Mouse (Mus musculus) intestine, embryonic 14.5 days (tissue): ENCODE results near the gene Upf1. TPM values are rescaled to one million over a fixed set of nuclear protein-coding genes. Genes with fewer than 3 reads are reported as not detected.

ENCODE experiments used
- ATAC-seq: fragments of 200-750 bp; cut with Nextera tagmentation; replicated peaks from 2 replicates; pipeline ENCODE4 v1.8.0; 2017; ENCODE audit warnings: low read depth, moderate number of reproducible peaks, moderate TSS enrichment, moderate library complexity; ENCODE audit not compliant: low FRiP score, low TSS enrichment
- DNase-seq: peaks from one replicate; pipeline ENCODE4 v3.0.0-alpha.2; 2018; ENCODE audit warnings: low spot score
- H3K27ac ChIP-seq: fragments of 300-500 bp; sonication (generic); 2 replicates; pipeline ENCODE4 v1.5.1; 2014; ENCODE audit warnings: low read depth, mild to moderate bottlenecking, control low read depth
- H3K27me3 ChIP-seq: fragments of 300-500 bp; sonication (generic); replicated peaks from 2 replicates; pipeline ENCODE4 v1.6.1; 2014; ENCODE audit warnings: low read length, control low read depth; ENCODE audit not compliant: control insufficient read depth, insufficient read depth
- H3K36me3 ChIP-seq: fragments of 300-500 bp; sonication (generic); 2 replicates; pipeline ENCODE4 v1.6.1; 2014; ENCODE audit warnings: low read length, control low read depth; ENCODE audit not compliant: control insufficient read depth, insufficient read depth
- H3K4me1 ChIP-seq: fragments of 300-500 bp; sonication (generic); replicated peaks from 2 replicates; pipeline ENCODE4 v1.6.1; 2014; ENCODE audit warnings: low read length, control low read depth, mixed read lengths; ENCODE audit not compliant: control insufficient read depth, insufficient read depth
- H3K4me2 ChIP-seq: fragments of 300-500 bp; sonication (generic); 2 replicates; pipeline ENCODE4 v1.6.1; 2014; ENCODE audit warnings: low read length
- H3K4me3 ChIP-seq: fragments of 300-500 bp; sonication (generic); 2 replicates; pipeline ENCODE4 v1.5.1; 2014; ENCODE audit warnings: low read depth, low read length, control low read depth, mixed read lengths
- H3K9ac ChIP-seq: fragments of 300-500 bp; sonication (generic); 2 replicates; pipeline ENCODE4 v1.6.1; 2014; ENCODE audit warnings: mild to moderate bottlenecking, low read length
- H3K9me3 ChIP-seq: fragments of 300-500 bp; sonication (generic); 2 replicates; pipeline ENCODE4 v1.6.1; 2016; ENCODE audit warnings: low read length, control low read depth; ENCODE audit not compliant: control insufficient read depth
- WGBS: fragments of 180-500 bp; shearing (Covaris S2); extraction: QIAGEN DNeasy Blood & Tissue Kit; methylation state at CpG from one replicate; pipeline ENCODE4 v1.1.7; 2014; 5-methylcytosine and 5-hydroxymethylcytosine counted together
- polyA plus RNA-seq: library from polyadenylated mRNA; unstranded; fragments of >200 nt; fragmentation: Nextera tagmentation; extraction: Ambion mirVana; gene quantifications from 2 replicates; pipeline ENCODE4 v1.2.1, GENCODE M21; 2014

Gene Upf1
- polyA plus RNA-seq, 1 experiment from 2014 or later, result 19.4 TPM

DNA sequence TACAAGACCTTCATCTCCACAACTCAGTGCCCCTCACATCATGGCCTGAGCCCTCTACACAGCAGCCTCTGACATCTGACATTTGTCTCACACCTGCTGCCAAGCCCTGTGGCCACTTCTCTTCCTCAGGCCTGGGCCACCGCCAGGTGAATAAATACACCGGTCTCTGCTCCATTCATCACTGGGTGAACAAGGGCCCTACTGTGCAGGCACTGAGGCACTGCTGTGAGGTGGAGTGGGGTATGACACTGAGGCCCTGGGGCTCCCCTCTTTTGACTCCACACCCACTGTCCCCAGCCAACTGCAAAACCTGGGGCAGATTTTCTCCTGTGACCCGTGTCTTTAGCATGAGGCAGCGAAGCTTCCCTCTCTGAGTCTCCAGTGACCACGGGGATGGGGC is 13.5 kb upstream of the Upf1 start:
- no peaks in the 10 kb centered on the region for H3K9me3 ChIP-seq
- DNase-seq (no peak), ATAC-seq (no peak)
- H3K4me3 ChIP-seq, result no peak overlapping the region
- no peak overlapping the region for H3K27ac ChIP-seq
- H3K4me2 ChIP-seq, result no peak overlapping the region
- H3K9ac ChIP-seq, result no peak overlapping the region
- no peaks in the 10 kb centered on the region for H3K4me1 ChIP-seq
- H3K27me3 ChIP-seq, result no peaks in the 10 kb centered on the region; the same call in 1 of the 2 replicates
- WGBS, result 56% methylated on average over 5 of the region's 5 CpGs
- no peaks in the 10 kb centered on the region for H3K36me3 ChIP-seq

DNA sequence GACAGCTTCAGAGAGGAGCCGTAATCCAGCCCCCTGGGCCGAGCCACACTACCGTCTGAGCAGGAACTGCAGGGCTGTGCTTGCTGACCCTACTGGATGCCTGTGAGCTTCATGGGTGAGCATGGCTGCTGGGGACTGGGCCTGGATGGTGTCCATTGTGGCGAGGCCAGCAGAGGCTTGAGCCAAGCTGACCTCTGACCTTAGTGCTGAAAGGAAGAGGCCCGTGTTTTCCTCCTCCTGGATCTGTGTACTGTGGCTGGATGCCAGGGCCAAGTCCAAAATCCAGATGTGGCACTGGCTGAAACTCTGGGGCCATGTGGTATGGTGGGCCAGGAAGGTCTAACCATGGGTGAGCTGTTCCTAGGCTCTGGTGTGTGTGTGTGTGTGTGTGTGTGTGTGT is 11.0 kb upstream of the Upf1 start:
- no peak for ATAC-seq

DNA sequence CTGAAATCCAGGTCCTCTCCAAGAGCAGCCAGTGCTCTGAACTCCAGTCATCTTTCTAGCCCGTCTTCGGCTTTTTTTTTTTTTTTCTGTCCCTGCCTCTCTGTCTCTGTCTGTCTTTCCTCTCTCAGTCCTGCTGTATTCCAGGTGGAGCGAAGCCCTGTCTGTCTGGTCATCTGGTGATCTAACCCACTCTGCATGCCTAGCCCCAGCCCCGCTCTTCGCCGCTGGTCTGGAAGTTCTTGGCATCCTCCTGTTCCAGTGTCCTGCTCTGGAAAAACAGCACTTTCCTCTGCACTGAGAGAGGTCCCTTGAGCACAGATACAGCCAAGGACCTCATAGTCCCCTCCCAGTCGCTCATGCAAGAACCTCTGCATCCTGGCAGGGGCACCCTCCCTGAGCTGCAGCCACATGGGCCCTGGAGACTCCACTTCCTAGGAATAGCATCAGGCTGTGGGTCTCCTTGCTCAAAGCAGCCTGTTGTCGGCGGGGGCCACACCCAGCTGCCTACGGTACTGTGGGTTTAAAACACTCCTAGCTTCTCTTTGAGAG is 8.5 kb upstream of the Upf1 start:
- Histone ChIP-seq H3K4me2 (no peak overlapping the region), H3K27me3 (no peaks in the 10 kb centered on the region), H3K4me3 (no peak overlapping the region), H3K9me3 (no peaks in the 10 kb centered on the region), H3K36me3 (no peaks in the 10 kb centered on the region), H3K4me1 (no peaks in the 10 kb centered on the region), H3K9ac (no peak overlapping the region), H3K27ac (no peak overlapping the region)
- DNase-seq, result no peak
- ATAC-seq, result no peak
- 74% methylated on average over 10 of the region's 10 CpGs for WGBS

More for the DNA sequence above, 11.0 kb upstream of the Upf1 start:
- Histone ChIP-seq H3K9ac (no peak overlapping the region), H3K36me3 (no peaks in the 10 kb centered on the region), H3K4me2 (no peak overlapping the region), H3K9me3 (no peaks in the 10 kb centered on the region), H3K27ac (no peak overlapping the region), H3K4me1 (no peaks in the 10 kb centered on the region), H3K27me3 (no peaks in the 10 kb centered on the region), H3K4me3 (no peak overlapping the region)
- DNase-seq, result no peak
- 43% methylated on average over 5 of the region's 5 CpGs for WGBS

DNA sequence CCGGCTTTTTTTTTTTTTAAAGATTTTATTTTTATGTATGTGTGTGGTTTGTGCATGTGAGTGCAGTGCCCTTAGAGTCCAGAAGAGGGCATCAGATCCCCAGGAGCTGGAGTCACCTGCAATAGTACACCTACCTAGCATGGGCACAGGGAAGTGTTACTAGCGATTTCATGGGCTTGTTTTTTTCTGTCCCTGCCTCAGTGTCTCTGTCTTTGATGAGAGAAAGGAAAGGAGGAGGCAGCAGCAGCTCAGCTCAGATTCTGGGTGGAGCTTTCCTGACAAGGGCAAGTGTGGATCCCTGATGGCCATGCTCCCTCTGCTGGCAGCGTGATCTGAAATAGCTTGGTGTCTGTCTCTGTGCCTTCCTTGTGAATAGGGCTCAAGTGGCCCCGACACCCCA is 7.7 kb upstream of the Upf1 start:
- Histone ChIP-seq H3K9ac (no peak overlapping the region), H3K4me1 (no peaks in the 10 kb centered on the region), H3K27me3 (no peaks in the 10 kb centered on the region), H3K9me3 (no peaks in the 10 kb centered on the region), H3K36me3 (no peaks in the 10 kb centered on the region), H3K27ac (no peak overlapping the region), H3K4me3 (no peak overlapping the region), H3K4me2 (no peak overlapping the region)
- no peak for ATAC-seq
- no peak for DNase-seq
- 53% methylated on average over 4 of the region's 4 CpGs for WGBS

DNA sequence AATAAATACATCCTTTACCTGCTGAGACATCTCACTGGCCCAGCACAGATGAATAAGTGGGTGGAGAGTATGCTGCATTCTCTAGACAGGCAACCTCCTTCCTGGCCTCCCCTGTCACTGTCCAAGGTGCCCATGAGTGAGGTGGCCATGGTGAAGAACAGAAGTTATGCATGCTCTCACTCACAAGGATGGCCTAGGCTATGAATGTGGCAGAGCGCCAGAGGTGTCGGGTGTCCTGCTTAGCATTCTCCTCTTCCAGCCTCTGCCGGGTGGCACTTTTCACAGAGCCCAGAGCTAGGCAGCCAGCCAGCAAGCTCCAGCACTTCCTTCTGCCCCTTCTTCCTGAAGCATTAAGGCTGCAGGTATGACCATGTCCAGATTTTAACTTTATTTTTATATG is 6.3 kb upstream of the Upf1 start:
- ATAC-seq (no peak), DNase-seq (no peak)
- WGBS, result 31% methylated on average over 3 of the region's 3 CpGs
- no peak overlapping the region for H3K4me3 ChIP-seq
- no peaks in the 10 kb centered on the region for H3K4me1 ChIP-seq
- no peaks in the 10 kb centered on the region for H3K36me3 ChIP-seq
- H3K27ac ChIP-seq, result no peak overlapping the region
- H3K9ac ChIP-seq, result no peak overlapping the region
- H3K9me3 ChIP-seq, result no peaks in the 10 kb centered on the region
- no peak overlapping the region for H3K4me2 ChIP-seq
- H3K27me3 ChIP-seq, result no peaks in the 10 kb centered on the region

DNA sequence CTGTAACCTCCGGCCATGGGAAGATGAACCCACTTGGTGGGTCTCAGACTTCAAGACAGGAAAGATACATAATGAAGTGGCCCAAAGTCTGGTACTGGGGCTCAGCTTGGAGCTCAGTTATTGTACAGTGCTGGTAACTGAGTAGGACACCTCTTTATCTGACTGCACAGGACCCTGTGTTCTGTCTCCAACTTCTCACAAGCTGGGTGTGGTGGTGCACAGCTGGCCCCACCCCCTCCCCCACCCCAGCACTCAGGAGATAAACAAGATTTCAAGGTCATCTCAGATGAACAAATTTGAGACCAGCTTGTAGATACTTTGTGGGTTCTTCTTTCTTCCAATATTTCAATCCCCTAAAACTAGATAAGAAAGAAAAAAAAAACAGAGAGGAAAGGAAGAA is 3.0 kb upstream of the Upf1 start:
- WGBS, result 85% methylated on average over 1 of the region's 1 CpGs
- H3K4me1 ChIP-seq, result peaks cover 19% of the 10 kb centered on the region
- no peak for ATAC-seq
- no peaks in the 10 kb centered on the region for H3K27me3 ChIP-seq
- no peak overlapping the region for H3K4me3 ChIP-seq
- no peak overlapping the region for H3K4me2 ChIP-seq
- no peaks in the 10 kb centered on the region for H3K36me3 ChIP-seq
- no peak overlapping the region for H3K9ac ChIP-seq
- H3K9me3 ChIP-seq, result no peaks in the 10 kb centered on the region
- no peak for DNase-seq
- H3K27ac ChIP-seq, result no peak overlapping the region

DNA sequence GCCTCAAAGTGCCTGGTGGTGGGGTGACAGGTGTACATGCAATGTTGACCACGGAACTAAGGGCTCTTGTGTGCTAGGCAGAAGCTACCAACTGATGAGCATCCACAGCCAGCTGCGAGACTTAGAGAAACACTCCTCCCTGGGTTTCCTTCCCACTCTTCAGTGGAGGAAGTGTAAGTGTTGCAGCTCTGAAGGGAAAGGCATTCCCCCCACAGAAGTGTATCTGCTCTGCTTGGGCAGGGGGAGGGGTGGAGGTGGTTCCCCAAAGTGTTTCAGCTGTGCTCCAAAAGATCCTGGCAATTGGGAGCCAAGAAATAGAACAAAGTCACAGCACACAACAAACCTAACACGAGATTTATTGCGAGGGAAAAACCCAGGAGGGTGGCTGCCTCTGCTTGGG is 926 bp upstream of the Upf1 start:
- Histone ChIP-seq H3K36me3 (peaks cover 14% of the 10 kb centered on the region), H3K27me3 (no peaks in the 10 kb centered on the region), H3K9ac (peak overlapping the region; percentile 53), H3K27ac (peak overlapping the region; percentile 59; the same call in 1 of the 2 replicates), H3K4me1 (peaks cover 28% of the 10 kb centered on the region), H3K4me3 (peak overlapping the region; percentile 99; the same call in 1 of the 2 replicates), H3K9me3 (no peaks in the 10 kb centered on the region), H3K4me2 (peak overlapping the region; percentile 82)
- 58% methylated on average over 4 of the region's 4 CpGs for WGBS
- ATAC-seq (no peak), DNase-seq (no peak)

DNA sequence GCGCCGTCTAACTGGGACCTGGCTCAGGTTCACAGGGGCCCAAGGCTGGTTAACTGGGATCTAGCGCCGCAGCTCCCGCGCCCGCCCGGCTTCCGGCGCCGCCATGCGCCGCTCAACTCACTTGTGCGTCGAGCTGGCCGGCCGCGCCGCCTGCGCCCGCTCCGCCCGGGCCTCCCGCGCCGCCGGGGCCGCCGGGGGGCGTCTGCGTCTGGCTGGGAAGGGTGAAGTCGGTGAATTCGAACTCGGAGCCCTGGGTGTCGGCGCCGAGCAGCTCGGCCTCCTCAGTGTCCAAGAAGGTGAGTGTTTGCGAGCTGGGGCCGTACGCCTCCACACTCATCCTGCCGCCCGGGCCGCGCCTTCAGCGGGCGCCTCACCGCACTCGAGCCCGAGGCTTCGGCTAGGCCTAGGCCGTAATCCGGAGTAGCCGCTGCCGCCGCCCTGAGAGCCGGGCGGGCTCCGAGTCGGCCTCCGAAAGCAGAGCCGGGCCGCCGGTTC is 374 bp downstream of the Upf1 start:
- Histone ChIP-seq H3K36me3 (peaks cover 26% of the 10 kb centered on the region), H3K4me2 (peak overlapping the region; percentile 100), H3K4me3 (peak overlapping the region; percentile 99), H3K27me3 (no peaks in the 10 kb centered on the region), H3K9me3 (no peaks in the 10 kb centered on the region), H3K9ac (peak overlapping the region; percentile 96), H3K27ac (peak overlapping the region; percentile 86), H3K4me1 (peaks cover 31% of the 10 kb centered on the region)
- WGBS, result under 1% methylated on average over 46 of the region's 64 CpGs
- ATAC-seq (peak; percentile 63), DNase-seq (no peak)

DNA sequence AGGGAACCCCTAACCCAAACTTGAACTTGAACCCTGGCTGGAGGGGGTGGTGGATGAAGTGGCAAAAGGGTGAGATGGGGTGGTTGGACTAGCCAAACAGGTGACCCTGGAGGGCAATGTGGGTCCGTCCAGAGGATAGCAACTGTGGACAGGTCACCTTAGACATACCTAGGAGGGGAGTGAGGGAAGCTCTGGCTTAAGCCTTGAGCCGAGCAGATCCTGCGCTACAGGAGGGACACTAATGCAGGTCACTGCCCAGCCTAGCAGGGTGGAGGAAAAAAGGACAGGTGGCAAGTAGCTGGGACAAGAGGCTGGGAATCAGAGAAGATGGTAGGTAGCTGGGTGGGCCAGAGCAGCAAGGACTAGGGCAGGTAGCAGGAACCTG is 1.1 kb downstream of the Upf1 start:
- no peak for ATAC-seq
- 20% methylated on average over 3 of the region's 3 CpGs for WGBS
- peak overlapping the region; percentile 96 for H3K9ac ChIP-seq
- H3K4me2 ChIP-seq, result peak overlapping the region; percentile 100
- DNase-seq, result no peak
- peak overlapping the region; percentile 99 for H3K4me3 ChIP-seq
- H3K27ac ChIP-seq, result no peak overlapping the region
- H3K27me3 ChIP-seq, result no peaks in the 10 kb centered on the region
- no peaks in the 10 kb centered on the region for H3K9me3 ChIP-seq
- H3K36me3 ChIP-seq, result peaks cover 28% of the 10 kb centered on the region
- peaks cover 31% of the 10 kb centered on the region for H3K4me1 ChIP-seq
